Mouse (Mus musculus) megakaryocyte, adult 5-6 weeks (primary cell): ENCODE results near the gene Kif1a. TPM values are rescaled to one million over a fixed set of nuclear protein-coding genes. Genes with fewer than 3 reads are reported as not detected.
A peak's percentile ranks its signal among the peaks of the same experiment; 100 is the strongest.

Experiments used
- ATAC-seq: 2 replicates; pipeline ENCODE4 v1.8.0; 2016; ENCODE audit warnings: mild to moderate bottlenecking, inconsistent platforms; ENCODE audit not compliant: poor library complexity, severe bottlenecking
- total RNA-seq, 2 experiments: library from RNA; stranded (forward) in 1 of 2; stranded (reverse) in 1 of 2; fragments of 153-499, 151-499 nt in 1 of 2; fragments of 221-1000, 200-1000 nt in 1 of 2; gene quantifications; 2 replicates each; pipeline versions ENCODE4 v1.2.3 to v1.2.4; 2015 to 2017

The Kif1a gene
- total RNA-seq, 2 experiments from 2014 or later = not detected

GRCm38 (mm10) chr1:93100243-93100575 lies 1.5 kb downstream of the Kif1a start:
- ATAC-seq = no peak

GRCm38 (mm10) chr1:93098956-93099355 lies 2.8 kb downstream of the Kif1a start:
- no peak for ATAC-seq

- ATAC-seq = no peak
Measured at GRCm38 (mm10) chr1:93092582-93092981, 9.2 kb downstream of the Kif1a start.

GRCm38 (mm10) chr1:93085136-93085535 lies 16.6 kb downstream of the Kif1a start:
- ATAC-seq = no peak

GRCm38 (mm10) chr1:93083420-93084285 lies 18.1 kb downstream of the Kif1a start:
- 0 out of 2 replicates have a peak, but pooled peaks have one; percentile 15 for ATAC-seq

GRCm38 (mm10) chr1:93082121-93082520 lies 19.6 kb downstream of the Kif1a start:
- ATAC-seq = no peak

GRCm38 (mm10) chr1:93080930-93081589 lies 20.7 kb downstream of the Kif1a start:
- peak; percentile 81 for ATAC-seq

GRCm38 (mm10) chr1:93079602-93080001 lies 22.1 kb downstream of the Kif1a start:
- ATAC-seq = no peak

GRCm38 (mm10) chr1:93072279-93072865 lies 29.4 kb downstream of the Kif1a start:
- no peak for ATAC-seq

GRCm38 (mm10) chr1:93071487-93071971 lies 30.2 kb downstream of the Kif1a start:
- peak; percentile 93 for ATAC-seq

GRCm38 (mm10) chr1:93070881-93071280 lies 30.9 kb downstream of the Kif1a start:
- no peak for ATAC-seq

- ATAC-seq = no peak
Measured at GRCm38 (mm10) chr1:93068553-93068952, 33.2 kb downstream of the Kif1a start.

GRCm38 (mm10) chr1:93065654-93066053 lies 36.1 kb downstream of the Kif1a start:
- no peak for ATAC-seq

GRCm38 (mm10) chr1:93063694-93064093 lies 38.1 kb downstream of the Kif1a start:
- ATAC-seq = no peak

GRCm38 (mm10) chr1:93051124-93051833 lies 50.5 kb downstream of the Kif1a start:
- no peak for ATAC-seq

GRCm38 (mm10) chr1:93050071-93050470 lies 51.7 kb downstream of the Kif1a start:
- ATAC-seq = no peak

- no peak for ATAC-seq
Measured at GRCm38 (mm10) chr1:93046153-93046789, 55.5 kb downstream of the Kif1a start.

- ATAC-seq = no peak
Measured at GRCm38 (mm10) chr1:93035981-93036380, 65.8 kb downstream of the Kif1a start.

GRCm38 (mm10) chr1:93033989-93034388 lies 67.8 kb downstream of the Kif1a start:
- ATAC-seq = no peak

GRCm38 (mm10) chr1:93031199-93031598 lies 70.6 kb downstream of the Kif1a start:
- no peak for ATAC-seq

- no peak for ATAC-seq
Measured at GRCm38 (mm10) chr1:93030060-93030459, 71.7 kb downstream of the Kif1a start.
